Mouse (Mus musculus): ENCODE data around the gene Rpl41.
"Not testable (repeated sequence)": the region's sequence is repeated elsewhere in the genome, so short reads cannot be mapped to it uniquely, and the experiment has no call there.

DNA sequence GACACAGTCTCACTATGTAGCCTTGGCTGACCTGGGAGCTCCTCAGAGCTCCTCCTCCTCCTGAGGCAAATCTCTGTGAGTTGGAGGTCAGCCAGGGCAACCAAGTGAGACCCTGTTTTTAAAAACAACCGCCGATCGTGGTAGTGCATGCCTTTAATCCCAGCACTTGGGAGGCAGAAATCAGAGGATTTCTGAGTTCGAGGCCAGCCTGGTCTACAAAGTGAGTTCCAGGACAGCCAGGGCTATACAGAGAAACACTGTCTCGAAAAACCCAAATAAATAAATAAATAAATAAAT lies 43.8 kb downstream of the Rpl41 start:
- TF ChIP-seq CTCF (IDR thresholded peaks at IDR 0.05; ENCODE audit: borderline replicate concordance, control insufficient read depth, extremely low read depth, insufficient read depth, low read length, poor library complexity); POLR2A (IDR thresholded peaks at IDR 0.05; ENCODE audit: control insufficient read depth, extremely low read depth, insufficient read depth, low read length, poor library complexity): not testable (repeated sequence)

Measured in thymus, adult 2 months (tissue).